Mouse (Mus musculus): ENCODE measurements around the gene Mllt10.
A peak's percentile ranks its signal among the peaks of the same experiment; 100 is the strongest.

Gene Mllt10

GRCm38 (mm10) chr2:18205118-18205517, 150.1 kb downstream of the Mllt10 start:
- peak; percentile 93 for DNase-seq

- peak; percentile 84 for DNase-seq
Measured at GRCm38 (mm10) chr2:18206811-18207210, 151.8 kb downstream of the Mllt10 start.

GRCm38 (mm10) chr2:18208578-18208977, 153.5 kb downstream of the Mllt10 start:
- peak; percentile 78 for DNase-seq

- peak; percentile 50 for DNase-seq
Measured at GRCm38 (mm10) chr2:18209211-18209823, 154.3 kb downstream of the Mllt10 start.

- DNase-seq, result peak; percentile 61
Measured at GRCm38 (mm10) chr2:18209948-18210347, 154.9 kb downstream of the Mllt10 start.

- DNase-seq, result peak; percentile 88
Measured at GRCm38 (mm10) chr2:18214031-18214430, 159.0 kb downstream of the Mllt10 start.

GRCm38 (mm10) chr2:18217867-18218266, 162.8 kb downstream of the Mllt10 start:
- peak; percentile 94 for DNase-seq

- DNase-seq, result peak; percentile 89
Measured at GRCm38 (mm10) chr2:18218500-18218899, 163.5 kb downstream of the Mllt10 start.

GRCm38 (mm10) chr2:18219136-18219535, 164.1 kb downstream of the Mllt10 start:
- peak; percentile 91 for DNase-seq

- peak; percentile 93 for DNase-seq
Measured at GRCm38 (mm10) chr2:18219569-18219968, 164.5 kb downstream of the Mllt10 start.

- no peak for DNase-seq
Measured at GRCm38 (mm10) chr2:18228486-18229062, 173.5 kb downstream of the Mllt10 start.

GRCm38 (mm10) chr2:18229279-18229678, 174.2 kb downstream of the Mllt10 start:
- peak; percentile 91 for DNase-seq

GRCm38 (mm10) chr2:18231143-18231542, 176.1 kb downstream of the Mllt10 start:
- peak; percentile 23 for DNase-seq

GRCm38 (mm10) chr2:18232883-18233567, 178.0 kb downstream of the Mllt10 start:
- DNase-seq, result peak; percentile 34

- DNase-seq, result peak; percentile 50
Measured at GRCm38 (mm10) chr2:18235524-18235923, 180.5 kb downstream of the Mllt10 start.

GRCm38 (mm10) chr2:18249224-18249623, 194.2 kb downstream of the Mllt10 start:
- peak; percentile 91 for DNase-seq

Measured in heart, adult 11 months (tissue).